Mouse (Mus musculus): ENCODE measurements at regions not wholly inside any gene's neighbourhood (a gene's known extent, or its start where the extent isn't known, plus 50 kb on each side); places are given as distances from the start of the nearest gene placed in this dataset.
A peak's percentile ranks its signal among the peaks of the same experiment; 100 is the strongest.

DNA sequence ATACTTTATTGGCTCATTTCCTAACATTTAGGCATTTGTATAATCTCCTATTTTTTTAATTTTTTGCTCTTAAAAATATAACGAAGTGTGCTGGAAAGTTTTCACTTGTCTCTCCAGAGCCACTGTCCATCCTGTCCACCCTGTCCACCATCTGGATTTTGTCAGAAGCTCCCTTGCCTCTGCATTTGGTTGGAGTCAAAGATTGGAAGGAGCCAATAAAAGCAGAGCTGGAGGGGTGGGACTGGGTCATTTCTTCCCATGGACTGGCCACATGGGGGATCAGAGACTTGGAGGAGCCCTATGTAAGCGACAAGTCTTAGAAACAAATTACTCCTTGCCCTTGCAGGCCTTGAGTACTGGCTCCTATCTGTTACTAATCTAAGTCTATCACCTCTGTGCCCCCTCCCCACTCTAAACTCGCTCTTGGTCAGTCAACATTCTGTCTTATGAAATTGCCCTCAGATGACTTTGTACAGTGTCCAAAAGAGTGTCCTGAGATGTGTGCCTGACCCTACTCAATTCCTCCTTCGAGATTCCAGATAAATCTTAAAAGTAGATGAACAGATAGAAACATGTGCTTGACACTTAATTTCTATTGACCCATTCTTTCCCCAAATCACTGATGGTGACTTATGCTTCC is 303.3 kb downstream of the Nuak1 start:
- no peak for DNase-seq (ENCODE audit: low spot score)
- no peak overlapping the region for H3K9ac ChIP-seq (ENCODE audit: low read depth, low read length, severe bottlenecking)
- 67% methylated on average over 4 of the region's 4 CpGs for WGBS

DNA sequence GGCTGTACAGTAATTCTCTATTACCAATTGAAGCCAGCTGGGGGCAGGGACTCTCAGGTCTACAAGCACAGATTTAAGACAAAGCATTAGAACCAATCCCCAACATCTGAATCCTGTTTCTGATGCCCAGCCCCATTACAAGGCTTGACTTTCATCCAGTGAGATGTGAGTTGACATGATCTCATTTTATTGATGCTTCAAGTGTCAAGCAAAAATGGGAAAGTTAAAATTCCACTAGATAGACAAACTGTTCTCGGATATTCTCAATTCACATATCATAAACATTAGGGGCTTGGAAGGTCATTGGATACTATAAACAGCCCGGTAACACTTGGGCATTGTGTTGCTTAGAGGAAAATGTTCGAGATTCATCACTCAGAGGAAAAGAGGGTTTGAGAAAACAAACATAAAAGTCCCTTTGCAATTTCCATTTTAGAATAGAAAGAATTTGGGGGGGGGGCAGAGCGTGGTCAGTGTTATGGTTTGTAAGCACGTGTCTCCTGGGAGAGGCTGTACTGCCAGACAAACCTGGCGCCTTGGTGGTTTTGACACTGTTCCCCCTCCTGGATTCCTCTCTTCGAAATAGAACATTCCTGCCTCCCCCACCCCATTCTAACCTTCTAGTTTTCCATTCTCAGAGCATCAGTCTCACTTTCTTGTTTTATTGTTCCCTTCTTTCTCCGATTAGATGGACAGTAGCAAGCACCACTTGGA is 297.5 kb downstream of the Nuak1 start:
- no peak overlapping the region for H3K4me2 ChIP-seq (replicated peaks; ENCODE audit: low read depth, low read length, severe bottlenecking)
- H3K4me1 ChIP-seq (ENCODE audit: control insufficient read depth, insufficient read depth, low read length) = peaks cover 20% of the 10 kb centered on the region
- H3K4me3 ChIP-seq (replicated peaks; ENCODE audit: low read length) = no peak overlapping the region
- WGBS = 64% methylated on average over 8 of the region's 8 CpGs
- no peaks in the 10 kb centered on the region for H3K36me3 ChIP-seq (ENCODE audit: control insufficient read depth, insufficient read depth, low read length)
- DNase-seq (ENCODE audit: low spot score) = peak; percentile 15
- ATAC-seq (ENCODE audit: low FRiP score, low read depth) = peak; percentile 28; the same call in 1 of the 2 replicates
- H3K9ac ChIP-seq (ENCODE audit: low read depth, low read length, severe bottlenecking) = no peak overlapping the region
- no peak for TF ChIP-seq POLR2A (IDR thresholded peaks at IDR 0.05; ENCODE audit: borderline replicate concordance, extremely low read depth, insufficient read depth, insufficient read length)
- no peaks in the 10 kb centered on the region for H3K9me3 ChIP-seq (ENCODE audit: control insufficient read depth, low read length)
- no peaks in the 10 kb centered on the region for H3K27me3 ChIP-seq (ENCODE audit: control insufficient read depth, insufficient read depth, low read length)
- H3K27ac ChIP-seq (replicated peaks; ENCODE audit: low read depth, low read length) = no peak overlapping the region

More for the DNA sequence above, 303.3 kb downstream of the Nuak1 start:
- H3K36me3 ChIP-seq (ENCODE audit: control insufficient read depth, insufficient read depth, low read length) = no peaks in the 10 kb centered on the region
- no peaks in the 10 kb centered on the region for H3K9me3 ChIP-seq (ENCODE audit: control insufficient read depth, low read length)
- TF ChIP-seq POLR2A (IDR thresholded peaks at IDR 0.05; ENCODE audit: borderline replicate concordance, extremely low read depth, insufficient read depth, insufficient read length) = no peak
- H3K4me2 ChIP-seq (replicated peaks; ENCODE audit: low read depth, low read length, severe bottlenecking) = no peak overlapping the region
- no peaks in the 10 kb centered on the region for H3K27me3 ChIP-seq (ENCODE audit: control insufficient read depth, insufficient read depth, low read length)
- no peak for ATAC-seq (ENCODE audit: low FRiP score, low read depth)
- H3K27ac ChIP-seq (replicated peaks; ENCODE audit: low read depth, low read length) = no peak overlapping the region
- no peak overlapping the region for H3K4me3 ChIP-seq (replicated peaks; ENCODE audit: low read length)
- H3K4me1 ChIP-seq (ENCODE audit: control insufficient read depth, insufficient read depth, low read length) = no peaks in the 10 kb centered on the region

- no peak overlapping the region for H3K4me3 ChIP-seq (replicated peaks; ENCODE audit: low read length)
- H3K4me1 ChIP-seq (ENCODE audit: control insufficient read depth, insufficient read depth, low read length) = peaks cover 20% of the 10 kb centered on the region
- no peak overlapping the region for H3K4me2 ChIP-seq (replicated peaks; ENCODE audit: low read depth, low read length, severe bottlenecking)
- no peak for TF ChIP-seq POLR2A (IDR thresholded peaks at IDR 0.05; ENCODE audit: borderline replicate concordance, extremely low read depth, insufficient read depth, insufficient read length)
- peak overlapping the region; percentile 27; the same call in 1 of the 2 replicates for H3K27ac ChIP-seq (replicated peaks; ENCODE audit: low read depth, low read length)
- no peaks in the 10 kb centered on the region for H3K27me3 ChIP-seq (ENCODE audit: control insufficient read depth, insufficient read depth, low read length)
- H3K36me3 ChIP-seq (ENCODE audit: control insufficient read depth, insufficient read depth, low read length) = no peaks in the 10 kb centered on the region
- no peaks in the 10 kb centered on the region for H3K9me3 ChIP-seq (ENCODE audit: control insufficient read depth, low read length)
- no peak overlapping the region for H3K9ac ChIP-seq (ENCODE audit: low read depth, low read length, severe bottlenecking)
- ATAC-seq (ENCODE audit: low FRiP score, low read depth) (peak; percentile 82), DNase-seq (ENCODE audit: low spot score) (peak; percentile 59)
- WGBS = 9% methylated on average over 5 of the region's 5 CpGs
These were observed 296.6 kb downstream of the Nuak1 start for GRCm38 (mm10) chr10:84143674-84144343.

DNA sequence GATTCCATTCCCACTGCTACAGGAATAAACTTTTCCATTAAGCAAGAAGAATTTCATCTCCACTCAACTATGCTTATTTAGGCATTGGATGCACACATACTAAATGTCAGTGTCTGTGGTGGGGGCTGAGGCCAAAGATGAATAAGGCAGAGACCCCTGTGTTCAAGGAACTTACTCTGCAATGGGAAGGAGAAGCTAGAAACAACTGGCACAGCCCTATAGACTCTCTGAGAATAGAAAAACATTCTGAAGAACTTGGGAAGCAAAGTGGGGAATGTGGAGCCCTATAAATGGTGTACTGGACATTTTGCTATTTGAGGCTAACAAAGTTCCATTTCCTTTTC is 296.1 kb downstream of the Nuak1 start:
- no peaks in the 10 kb centered on the region for H3K9me3 ChIP-seq (ENCODE audit: control insufficient read depth, low read length)
- no peak overlapping the region for H3K27ac ChIP-seq (replicated peaks; ENCODE audit: low read depth, low read length)
- no peak for TF ChIP-seq POLR2A (IDR thresholded peaks at IDR 0.05; ENCODE audit: borderline replicate concordance, extremely low read depth, insufficient read depth, insufficient read length)
- ATAC-seq (ENCODE audit: low FRiP score, low read depth) (peak; percentile 42), DNase-seq (ENCODE audit: low spot score) (no peak)
- no peaks in the 10 kb centered on the region for H3K27me3 ChIP-seq (ENCODE audit: control insufficient read depth, insufficient read depth, low read length)
- no peak overlapping the region for H3K4me2 ChIP-seq (replicated peaks; ENCODE audit: low read depth, low read length, severe bottlenecking)
- peaks cover 20% of the 10 kb centered on the region for H3K4me1 ChIP-seq (ENCODE audit: control insufficient read depth, insufficient read depth, low read length)
- no peak overlapping the region for H3K9ac ChIP-seq (ENCODE audit: low read depth, low read length, severe bottlenecking)
- no peaks in the 10 kb centered on the region for H3K36me3 ChIP-seq (ENCODE audit: control insufficient read depth, insufficient read depth, low read length)
- no peak overlapping the region for H3K4me3 ChIP-seq (replicated peaks; ENCODE audit: low read length)

- no peak overlapping the region for H3K27ac ChIP-seq (replicated peaks; ENCODE audit: low read depth, low read length)
- DNase-seq (ENCODE audit: low spot score) = no peak
- no peak overlapping the region for H3K9ac ChIP-seq (ENCODE audit: low read depth, low read length, severe bottlenecking)
- TF ChIP-seq POLR2A (IDR thresholded peaks at IDR 0.05; ENCODE audit: borderline replicate concordance, extremely low read depth, insufficient read depth, insufficient read length) = no peak
- WGBS = 88% methylated on average over 2 of the region's 2 CpGs
- no peaks in the 10 kb centered on the region for H3K27me3 ChIP-seq (ENCODE audit: control insufficient read depth, insufficient read depth, low read length)
- peaks cover 20% of the 10 kb centered on the region for H3K4me1 ChIP-seq (ENCODE audit: control insufficient read depth, insufficient read depth, low read length)
- H3K9me3 ChIP-seq (ENCODE audit: control insufficient read depth, low read length) = no peaks in the 10 kb centered on the region
- no peaks in the 10 kb centered on the region for H3K36me3 ChIP-seq (ENCODE audit: control insufficient read depth, insufficient read depth, low read length)
- ATAC-seq (ENCODE audit: low FRiP score, low read depth) = no peak
- no peak overlapping the region for H3K4me2 ChIP-seq (replicated peaks; ENCODE audit: low read depth, low read length, severe bottlenecking)
- H3K4me3 ChIP-seq (replicated peaks; ENCODE audit: low read length) = no peak overlapping the region
These were observed 293.0 kb downstream of the Nuak1 start for GRCm38 (mm10) chr10:84147305-84147984.

All from limb, embryonic 14.5 days (tissue).